In genomic region chr9:21987592-21988342, GRCm38 (mm10) we compare ENCODE assay signal across 8 mouse cellular contexts. TPM values are rescaled to one million over a fixed set of nuclear protein-coding genes. Genes with fewer than 3 reads are reported as not detected.
DNase-seq lines count a peak whose midpoint lies in the region; ATAC-seq and TF ChIP-seq lines count a peak whose summit lies in the region.

No protein-coding gene starts in this region.

- H3K9ac ChIP-seq in liver, postnatal 0 days (replicated peaks) = no peak overlapping the region
- H3K9ac ChIP-seq in embryonic facial prominence, embryonic 12.5 days = no peak overlapping the region
- H3K9ac ChIP-seq in kidney, embryonic 14.5 days (ENCODE audit: low read depth, low read length) = peak overlapping the region; percentile 12; the same call in 1 of the 2 replicates
- 0 out of 2 replicates have a peak overlapping the region, but pooled peaks have one; percentile 17 for H3K9ac ChIP-seq in neural tube, embryonic 15.5 days (replicated peaks)

- intact Hi-C loops in left cerebral cortex, postnatal 36 days (cut with DNase I) = no loop called here

- H3K36me3 ChIP-seq in liver, postnatal 0 days (replicated peaks; ENCODE audit: insufficient read depth, low read length) = no peaks in the 10 kb centered on the region
- no peaks in the 10 kb centered on the region for H3K36me3 ChIP-seq in embryonic facial prominence, embryonic 12.5 days
- H3K36me3 ChIP-seq in kidney, embryonic 14.5 days (ENCODE audit: control insufficient read depth, insufficient read depth, low read length) = no peaks in the 10 kb centered on the region
- no peaks in the 10 kb centered on the region for H3K36me3 ChIP-seq in neural tube, embryonic 15.5 days

- peak overlapping the region; percentile 48; the same call in 1 of the 2 replicates for H3K4me3 ChIP-seq in liver, postnatal 0 days (ENCODE audit: low read depth, low read length)
- peak overlapping the region; percentile 32; the same call in 1 of the 2 replicates for H3K4me3 ChIP-seq in embryonic facial prominence, embryonic 12.5 days
- peak overlapping the region; percentile 50 for H3K4me3 ChIP-seq in kidney, embryonic 14.5 days (ENCODE audit: low read length)
- peak overlapping the region; percentile 34 for H3K4me3 ChIP-seq in neural tube, embryonic 15.5 days (replicated peaks)

- no peak for DNase-seq in liver, postnatal 0 days
- no peak for DNase-seq in liver
- no peak for DNase-seq in Muller cell, postnatal 12 days (ENCODE audit: inconsistent ontology term)
- DNase-seq in layer of hippocampus, postnatal 14 days (ENCODE audit: low spot score in 2 of 2) = no peak
- DNase-seq in left cerebral cortex, postnatal 36 days (ENCODE audit: low spot score in 2 of 2) = no peak

- H3K27me3 ChIP-seq in liver, postnatal 0 days (ENCODE audit: insufficient read depth, low read length) = peaks cover 61% of the 10 kb centered on the region
- H3K27me3 ChIP-seq in embryonic facial prominence, embryonic 12.5 days = peaks cover 84% of the 10 kb centered on the region
- H3K27me3 ChIP-seq in kidney, embryonic 14.5 days (ENCODE audit: control insufficient read depth, insufficient read depth, low read length) = peaks cover 57% of the 10 kb centered on the region
- peaks cover 61% of the 10 kb centered on the region for H3K27me3 ChIP-seq in neural tube, embryonic 15.5 days (replicated peaks)

- H3K4me1 ChIP-seq in liver, postnatal 0 days (ENCODE audit: insufficient read depth) = peaks cover 23% of the 10 kb centered on the region
- H3K4me1 ChIP-seq in embryonic facial prominence, embryonic 12.5 days = peaks cover 19% of the 10 kb centered on the region
- H3K4me1 ChIP-seq in kidney, embryonic 14.5 days (ENCODE audit: control insufficient read depth, insufficient read depth, low read length) = peaks cover 21% of the 10 kb centered on the region
- H3K4me1 ChIP-seq in neural tube, embryonic 15.5 days = peaks cover 25% of the 10 kb centered on the region

- no peak for TF ChIP-seq CTCF in liver, postnatal 0 days (IDR thresholded peaks at IDR 0.05; ENCODE audit: low read depth)

- ATAC-seq in liver, postnatal 0 days = no peak
- ATAC-seq in embryonic facial prominence, embryonic 12.5 days (ENCODE audit: insufficient number of reproducible peaks, insufficient read depth, low FRiP score, low TSS enrichment) = no peak
- ATAC-seq in kidney, embryonic 14.5 days (ENCODE audit: low FRiP score, low TSS enrichment) = no peak
- ATAC-seq in neural tube, embryonic 15.5 days (ENCODE audit: low FRiP score) = no peak

- H3K27ac ChIP-seq in liver, postnatal 0 days (ENCODE audit: low read depth) = no peak overlapping the region
- H3K27ac ChIP-seq in embryonic facial prominence, embryonic 12.5 days = no peak overlapping the region
- no peak overlapping the region; the same call in 1 of the 2 replicates for H3K27ac ChIP-seq in kidney, embryonic 14.5 days (ENCODE audit: low read depth, low read length)
- H3K27ac ChIP-seq in neural tube, embryonic 15.5 days (replicated peaks) = no peak overlapping the region

- H3K4me2 ChIP-seq in liver, postnatal 0 days (ENCODE audit: low read depth, low read length) = peak overlapping the region; percentile 72; the same call in 1 of the 2 replicates
- H3K4me2 ChIP-seq in embryonic facial prominence, embryonic 12.5 days (replicated peaks) = peak overlapping the region; percentile 64
- H3K4me2 ChIP-seq in kidney, embryonic 14.5 days (replicated peaks; ENCODE audit: low read depth, low read length) = peak overlapping the region; percentile 81
- peak overlapping the region; percentile 62 for H3K4me2 ChIP-seq in neural tube, embryonic 15.5 days

- no peak for TF ChIP-seq EP300 in liver, postnatal 0 days (IDR thresholded peaks at IDR 0.05; ENCODE audit: low read depth)

- no peaks in the 10 kb centered on the region for H3K9me3 ChIP-seq in liver, postnatal 0 days (ENCODE audit: low read length)
- H3K9me3 ChIP-seq in embryonic facial prominence, embryonic 12.5 days = no peaks in the 10 kb centered on the region
- no peaks in the 10 kb centered on the region for H3K9me3 ChIP-seq in kidney, embryonic 14.5 days (ENCODE audit: control insufficient read depth, low read length)
- H3K9me3 ChIP-seq in neural tube, embryonic 15.5 days (replicated peaks) = no peaks in the 10 kb centered on the region

- WGBS in liver, postnatal 0 days (ENCODE audit: insufficient replicate concordance) = 10% methylated on average over 36 of the region's 36 CpGs
- 8% methylated on average over 36 of the region's 36 CpGs for WGBS in embryonic facial prominence, embryonic 12.5 days
- 8% methylated on average over 36 of the region's 36 CpGs for WGBS in kidney, embryonic 14.5 days
- WGBS in neural tube, embryonic 15.5 days = 11% methylated on average over 32 of the region's 36 CpGs

RNA-seq across cellular contexts. Expression of gene Rgl3, which starts 1.5 kb away (rescaled TPM):
- polyA plus RNA-seq in liver, postnatal 0 days (2015; fragmentation: Nextera tagmentation; extraction: Ambion mirVana) = 0.14 and 0.32 TPM in 2 replicates
- 1.3 and 1.4 TPM in 2 replicates for polyA plus RNA-seq in embryonic facial prominence, embryonic 12.5 days (2016; fragmentation: Nextera tagmentation; extraction: Ambion mirVana)
- polyA plus RNA-seq in kidney, embryonic 14.5 days (2014; fragmentation: Nextera tagmentation; extraction: Ambion mirVana) = 13.7 and 20.8 TPM in 2 replicates
- 1.6 and 4.6 TPM in 2 replicates for polyA plus RNA-seq in neural tube, embryonic 15.5 days (2015; fragmentation: Nextera tagmentation; extraction: Ambion mirVana)
- 1 to 10 TPM; 1.2 to 1.3 TPM for total RNA-seq in layer of hippocampus, postnatal 14 days (2021)
- total RNA-seq in left cerebral cortex, postnatal 36 days (2021) = 1 to 10 TPM; 1.7 to 2.5 TPM

RNA-seq across cellular contexts. Expression of gene Ccdc151, which starts 14.7 kb away (rescaled TPM):
- polyA plus RNA-seq in liver, postnatal 0 days (2015; fragmentation: Nextera tagmentation; extraction: Ambion mirVana) = not detected in 2 replicates
- polyA plus RNA-seq in embryonic facial prominence, embryonic 12.5 days (2016; fragmentation: Nextera tagmentation; extraction: Ambion mirVana) = 2.0 and 2.2 TPM in 2 replicates
- 1.8 and 2.3 TPM in 2 replicates for polyA plus RNA-seq in kidney, embryonic 14.5 days (2014; fragmentation: Nextera tagmentation; extraction: Ambion mirVana)
- polyA plus RNA-seq in neural tube, embryonic 15.5 days (2015; fragmentation: Nextera tagmentation; extraction: Ambion mirVana) = 4.0 and 4.5 TPM in 2 replicates
- total RNA-seq in layer of hippocampus, postnatal 14 days (2021) = 1 to 10 TPM; 6.1 to 6.8 TPM
- total RNA-seq in left cerebral cortex, postnatal 36 days (2021) = 10 to 100 TPM in 1 of 2 experiments, 1 to 10 TPM in 1; 6.8 to 10.0 TPM

RNA-seq across cellular contexts. Expression of gene Prkcsh, which starts 14.8 kb away (rescaled TPM):
- polyA plus RNA-seq in liver, postnatal 0 days (2015; fragmentation: Nextera tagmentation; extraction: Ambion mirVana) = 47.0 and 47.6 TPM in 2 replicates
- 113 and 115 TPM in 2 replicates for polyA plus RNA-seq in embryonic facial prominence, embryonic 12.5 days (2016; fragmentation: Nextera tagmentation; extraction: Ambion mirVana)
- 104 and 118 TPM in 2 replicates for polyA plus RNA-seq in kidney, embryonic 14.5 days (2014; fragmentation: Nextera tagmentation; extraction: Ambion mirVana)
- polyA plus RNA-seq in neural tube, embryonic 15.5 days (2015; fragmentation: Nextera tagmentation; extraction: Ambion mirVana) = 93.8 and 99.4 TPM in 2 replicates
- 100 to 1,000 TPM; 105 to 110 TPM for total RNA-seq in layer of hippocampus, postnatal 14 days (2021)
- total RNA-seq in left cerebral cortex, postnatal 36 days (2021) = 10 to 100 TPM; 92.6 to 98.6 TPM

RNA-seq across cellular contexts. Expression of gene Epor, which starts 24.5 kb away (rescaled TPM):
- 40.6 and 41.6 TPM in 2 replicates for polyA plus RNA-seq in liver, postnatal 0 days (2015; fragmentation: Nextera tagmentation; extraction: Ambion mirVana)
- polyA plus RNA-seq in embryonic facial prominence, embryonic 12.5 days (2016; fragmentation: Nextera tagmentation; extraction: Ambion mirVana) = 6.6 and 7.8 TPM in 2 replicates
- polyA plus RNA-seq in kidney, embryonic 14.5 days (2014; fragmentation: Nextera tagmentation; extraction: Ambion mirVana) = 10.5 and 11.4 TPM in 2 replicates
- 1.0 and 2.2 TPM in 2 replicates for polyA plus RNA-seq in neural tube, embryonic 15.5 days (2015; fragmentation: Nextera tagmentation; extraction: Ambion mirVana)
- 1 to 10 TPM; 2.6 to 3.3 TPM for total RNA-seq in layer of hippocampus, postnatal 14 days (2021)
- total RNA-seq in left cerebral cortex, postnatal 36 days (2021) = 10 to 100 TPM in 1 of 2 experiments, 1 to 10 TPM in 1; 7.7 to 11.6 TPM

RNA-seq across cellular contexts. Expression of gene Swsap1, which starts 32.2 kb away (rescaled TPM):
- 2.3 and 2.6 TPM in 2 replicates for polyA plus RNA-seq in liver, postnatal 0 days (2015; fragmentation: Nextera tagmentation; extraction: Ambion mirVana)
- 5.6 and 7.0 TPM in 2 replicates for polyA plus RNA-seq in embryonic facial prominence, embryonic 12.5 days (2016; fragmentation: Nextera tagmentation; extraction: Ambion mirVana)
- polyA plus RNA-seq in kidney, embryonic 14.5 days (2014; fragmentation: Nextera tagmentation; extraction: Ambion mirVana) = 11.4 and 12.8 TPM in 2 replicates
- polyA plus RNA-seq in neural tube, embryonic 15.5 days (2015; fragmentation: Nextera tagmentation; extraction: Ambion mirVana) = 9.5 and 10.8 TPM in 2 replicates
- total RNA-seq in layer of hippocampus, postnatal 14 days (2021) = 10 to 100 TPM; 14.4 to 15.2 TPM
- 10 to 100 TPM; 14.8 to 15.2 TPM for total RNA-seq in left cerebral cortex, postnatal 36 days (2021)

Comparison
In these comparisons a context has a peak if more than half of its experiments do, and no peak if none do; other contexts are left out.
1. H3K9ac ChIP-seq: peak in kidney, embryonic 14.5 days (single experiment) and neural tube, embryonic 15.5 days (single experiment); none in liver, postnatal 0 days (single experiment) and embryonic facial prominence, embryonic 12.5 days (single experiment).
2. Peak in every context shown above with its lines, with median percentiles within 50 percentile points of each other: H3K4me2 ChIP-seq and H3K4me3 ChIP-seq.